Mouse (Mus musculus) spleen, postnatal 4 days (tissue): ENCODE measurements around the gene Phka1.

ENCODE experiments used
- DNase-seq, 2 experiments: peaks; one replicate each; pipeline ENCODE4 v3.0.0; 2022; ENCODE audit warnings: low spot score in 2 of 2

Gene Phka1

GRCm38 (mm10) chrX:102475555-102475954 lies 168.5 kb downstream of the Phka1 start:
- DNase-seq, result no peak
